Mouse (Mus musculus) MEL (cell line): ENCODE measurements around the gene Rgr. TPM values are rescaled to one million over a fixed set of nuclear protein-coding genes. Genes with fewer than 3 reads are reported as not detected.

Source experiments
- DNase-seq: peaks from one replicate; pipeline ENCODE4 v3.0.0; 2011; ENCODE audit warnings: low read depth, low spot score
- H3K27ac ChIP-seq: 2 replicates; pipeline ENCODE4 v1.5.1; 2012; ENCODE audit warnings: low read depth, mild to moderate bottlenecking, control low read depth, low read length, moderate library complexity; ENCODE audit not compliant: control insufficient read depth
- H3K27me3 ChIP-seq, 2 experiments: fragments of 150-350 bp in 1 of 2; sonication (generic) in 1 of 2; 2 replicates each; pipeline ENCODE4 v1.6.1; 2012; ENCODE audit warnings: low read length in 2 of 2, mild to moderate bottlenecking in 2 of 2, improper control_type of control experiment in 1 of 2, moderate library complexity in 1 of 2; ENCODE audit not compliant: insufficient read depth in 2 of 2, control insufficient read depth in 1 of 2
- H3K36me3 ChIP-seq, 2 experiments: 2 replicates each; pipeline ENCODE4 v1.6.1; 2012 to 2014; ENCODE audit warnings: low read length in 2 of 2, improper control_type of control experiment in 1 of 2, inconsistent platforms in 1 of 2, mild to moderate bottlenecking in 1 of 2; ENCODE audit not compliant: insufficient read depth in 2 of 2, control insufficient read depth in 1 of 2
- H3K4me1 ChIP-seq, 2 experiments: fragments of 150-350 bp in 1 of 2; sonication (generic) in 1 of 2; 2 replicates each; pipeline ENCODE4 v1.6.1; 2012; ENCODE audit warnings: low read length in 2 of 2, improper control_type of control experiment in 1 of 2, mild to moderate bottlenecking in 1 of 2; ENCODE audit not compliant: insufficient read depth in 2 of 2, control insufficient read depth in 1 of 2
- H3K4me3 ChIP-seq, 2 experiments: fragments of 150-350 bp in 1 of 2; sonication (generic) in 1 of 2; 2 replicates each; pipeline ENCODE4 v1.5.1; 2012; ENCODE audit warnings: low read depth in 2 of 2, low read length in 2 of 2, mild to moderate bottlenecking in 2 of 2, moderate library complexity in 2 of 2, control low read depth in 1 of 2, improper control_type of control experiment in 1 of 2; ENCODE audit not compliant: control insufficient read depth in 1 of 2, insufficient read depth in 1 of 2
- H3K79me2 ChIP-seq: 2 replicates; pipeline ENCODE4 v1.6.1; 2012; ENCODE audit warnings: mild to moderate bottlenecking, low read length, moderate library complexity; ENCODE audit not compliant: control insufficient read depth, poor library complexity, insufficient read depth
- H3K9ac ChIP-seq: 2 replicates; pipeline ENCODE4 v1.6.1; 2012; ENCODE audit warnings: low read depth, mild to moderate bottlenecking, control low read depth, low read length, moderate library complexity; ENCODE audit not compliant: control insufficient read depth, poor library complexity, severe bottlenecking
- H3K9me3 ChIP-seq: fragments of 150-350 bp; sonication (generic); replicated peaks from 2 replicates; pipeline ENCODE4 v1.6.1; 2012; ENCODE audit warnings: mild to moderate bottlenecking, low read length, improper control_type of control experiment, moderate library complexity; ENCODE audit not compliant: insufficient read depth
- CHD1 ChIP-seq: IDR thresholded peaks from 2 replicates; pipeline ENCODE4 v1.6.1; 2012; ENCODE audit warnings: low read depth, mild to moderate bottlenecking, inconsistent platforms, low read length, improper control_type of control experiment
- CTCF ChIP-seq, 3 experiments: IDR thresholded peaks in 2 of 3; conservative IDR thresholded peaks in 1 of 3; 2 replicates each; pipeline ENCODE4 v1.5.1; 2011 to 2012; ENCODE audit warnings: low read length in 3 of 3, low read depth in 2 of 3, mild to moderate bottlenecking in 2 of 3, improper control_type of control experiment in 1 of 3, inconsistent platforms in 1 of 3, mixed read lengths in 1 of 3, moderate library complexity in 1 of 3; ENCODE audit not compliant: control insufficient read depth in 1 of 3, insufficient read depth in 1 of 3, poor library complexity in 1 of 3, severe bottlenecking in 1 of 3
- EP300 ChIP-seq, 2 experiments: IDR thresholded peaks; 2 replicates each; pipeline ENCODE4 v1.6.1; 2011; ENCODE audit warnings: improper control_type of control experiment in 2 of 2, low read length in 2 of 2, low read depth in 1 of 2, mild to moderate bottlenecking in 1 of 2
- ETS1 ChIP-seq: IDR thresholded peaks from 2 replicates; pipeline ENCODE4 v1.6.1; 2012; ENCODE audit warnings: low read depth, mild to moderate bottlenecking, inconsistent platforms, low read length, improper control_type of control experiment, moderate library complexity
- HCFC1 ChIP-seq: IDR thresholded peaks from 2 replicates; pipeline ENCODE4 v1.6.1; 2012; ENCODE audit warnings: low read depth, mild to moderate bottlenecking, inconsistent platforms, low read length, improper control_type of control experiment, moderate library complexity
- KAT2A ChIP-seq: conservative IDR thresholded peaks from 2 replicates; pipeline ENCODE4 v1.6.1; 2012; ENCODE audit warnings: low read depth, low read length, improper control_type of control experiment, inconsistent platforms
- MAX ChIP-seq: IDR thresholded peaks from 2 replicates; pipeline ENCODE4 v1.6.1; 2011; ENCODE audit warnings: low read length, improper control_type of control experiment
- MEF2A ChIP-seq: IDR thresholded peaks from 2 replicates; pipeline ENCODE4 v1.6.1; 2014; ENCODE audit warnings: low read depth, mild to moderate bottlenecking, inconsistent platforms, low read length, improper control_type of control experiment; ENCODE audit not compliant: poor library complexity, insufficient replicate concordance, severe bottlenecking; ENCODE audit errors: extremely low read depth
- MXI1 ChIP-seq: IDR thresholded peaks from 2 replicates; pipeline ENCODE4 v1.6.1; 2011; ENCODE audit warnings: mild to moderate bottlenecking, low read depth, low read length, improper control_type of control experiment
- MYB ChIP-seq: IDR thresholded peaks from 2 replicates; pipeline ENCODE4 v1.6.1; 2011; ENCODE audit warnings: mild to moderate bottlenecking, low read depth, low read length, improper control_type of control experiment
- NELFE ChIP-seq: IDR thresholded peaks from 2 replicates; pipeline ENCODE4 v1.6.1; 2011; ENCODE audit warnings: low read depth, low read length, improper control_type of control experiment
- POLR2A ChIP-seq, 2 experiments: IDR thresholded peaks; 2 replicates each; pipeline ENCODE4 v1.6.1; 2011 to 2012; ENCODE audit warnings: low read length in 2 of 2, mild to moderate bottlenecking in 2 of 2, control low read depth in 1 of 2, improper control_type of control experiment in 1 of 2, low read depth in 1 of 2, moderate library complexity in 1 of 2; ENCODE audit not compliant: control insufficient read depth in 1 of 2, insufficient read depth in 1 of 2, poor library complexity in 1 of 2
- POLR2AphosphoS5 ChIP-seq: IDR thresholded peaks from 2 replicates; pipeline ENCODE4 v1.6.1; 2012; ENCODE audit warnings: low read depth, borderline replicate concordance, mild to moderate bottlenecking, inconsistent platforms, low read length, moderate library complexity, mixed read lengths
- SMC3 ChIP-seq: IDR thresholded peaks from 2 replicates; pipeline ENCODE4 v1.6.1; 2011; ENCODE audit warnings: low read depth, low read length, improper control_type of control experiment
- TBP ChIP-seq: IDR thresholded peaks from 2 replicates; pipeline ENCODE4 v1.8.0; 2011; ENCODE audit warnings: low read depth, low read length, improper control_type of control experiment
- USF1 ChIP-seq: IDR thresholded peaks from 2 replicates; pipeline ENCODE4 v1.6.1; 2014; ENCODE audit warnings: low read depth, mild to moderate bottlenecking, inconsistent platforms, low read length, improper control_type of control experiment, moderate library complexity
- USF2 ChIP-seq, 2 experiments: IDR thresholded peaks; 2 replicates each; pipeline ENCODE4 v1.6.1; 2011 to 2012; ENCODE audit warnings: improper control_type of control experiment in 2 of 2, low read length in 2 of 2, borderline replicate concordance in 1 of 2, inconsistent platforms in 1 of 2, low read depth in 1 of 2, mild to moderate bottlenecking in 1 of 2; ENCODE audit not compliant: insufficient read depth in 1 of 2
- ZC3H11A ChIP-seq: IDR thresholded peaks from 2 replicates; pipeline ENCODE4 v1.6.1; 2012; ENCODE audit warnings: low read depth, mild to moderate bottlenecking, inconsistent platforms, low read length, improper control_type of control experiment
- ZMIZ1 ChIP-seq: IDR thresholded peaks from 2 replicates; pipeline ENCODE4 v1.6.1; 2012; ENCODE audit warnings: low read depth, mild to moderate bottlenecking, inconsistent platforms, low read length, improper control_type of control experiment, moderate library complexity
- polyA plus RNA-seq, 2 experiments: library from polyadenylated mRNA; stranded (reverse) in 1 of 2; unstranded in 1 of 2; fragments of >175 nt in 1 of 2; fragments of >200 nt in 1 of 2; gene quantifications; 2 replicates each; pipeline versions ENCODE4 v1.2.1 to v1.2.4; 2012; ENCODE audit warnings: low replicate concordance in 2 of 2, low read depth in 1 of 2; ENCODE audit not compliant: insufficient read length in 2 of 2, insufficient read depth in 1 of 2, missing spikeins in 1 of 2
- total RNA-seq: library from RNA; depleted of rRNA; stranded (reverse); fragments of 300-350 nt; gene quantifications from 2 replicates; pipeline ENCODE4 v1.2.3, GENCODE M21; 2012

Gene Rgr
- total and polyA plus RNA-seq, 3 experiments: not detected

GRCm38 (mm10) chr14:37094436-37094835 is 45.7 kb upstream of the Rgr start:
- TF ChIP-seq MAX (no peak), SMC3 (no peak), MXI1 (no peak)
- H3K4me1 ChIP-seq: no peaks in the 10 kb centered on the region
- H3K79me2 ChIP-seq: no peaks in the 10 kb centered on the region
- H3K36me3 ChIP-seq: no peaks in the 10 kb centered on the region
- H3K27me3 ChIP-seq: no peaks in the 10 kb centered on the region
- no peak overlapping the region for H3K27ac ChIP-seq
- DNase-seq: no peak
- no peaks in the 10 kb centered on the region for H3K9me3 ChIP-seq
- H3K4me3 ChIP-seq: no peak overlapping the region
- no peak overlapping the region for H3K9ac ChIP-seq

DNA sequence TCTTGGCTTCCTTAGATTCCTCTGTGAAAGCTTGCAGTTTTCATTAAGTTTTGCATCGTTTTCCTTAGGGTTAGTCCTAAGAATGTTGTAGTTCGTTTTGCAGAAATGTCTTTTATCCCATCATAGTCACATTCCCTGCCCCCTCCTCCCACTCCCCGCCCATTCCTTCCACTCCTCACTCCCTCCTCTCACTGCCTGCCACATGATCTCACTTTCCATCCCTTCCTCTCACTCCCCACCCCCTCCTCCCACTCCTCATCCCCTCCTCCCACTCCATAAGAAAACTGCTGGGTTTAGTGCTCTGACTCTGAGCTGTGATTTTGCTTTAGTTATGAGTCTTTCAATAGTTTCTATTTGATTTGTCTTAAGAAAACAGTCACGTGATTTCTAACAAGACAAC is 35.0 kb upstream of the Rgr start:
- no peak for DNase-seq
- TF ChIP-seq ETS1 (no peak), USF2 (IDR thresholded peaks at IDR 0.05; ENCODE audit: borderline replicate concordance in 1 of 2, insufficient read depth in 1 of 2, low read depth in 1 of 2, low read length in 2 of 2) (no peak), MYB (no peak), HCFC1 (no peak), POLR2A (IDR thresholded peaks at IDR 0.05; ENCODE audit: control insufficient read depth in 1 of 2, insufficient read depth in 1 of 2, low read depth in 1 of 2, low read length in 2 of 2, poor library complexity in 1 of 2) (no peak), TBP (no peak), MAX (no peak), POLR2AphosphoS5 (no peak), ZMIZ1 (no peak), SMC3 (no peak), CHD1 (no peak), CTCF (IDR thresholded peaks at IDR 0.05 in 2 of 3, conservative IDR thresholded peaks at IDR 0.05 in 1 of 3; ENCODE audit: control insufficient read depth in 1 of 3, insufficient read depth in 1 of 3, low read depth in 2 of 3, low read length in 3 of 3, poor library complexity in 1 of 3, severe bottlenecking in 1 of 3) (no peak), USF1 (no peak), NELFE (no peak), EP300 (IDR thresholded peaks at IDR 0.05; ENCODE audit: low read depth in 1 of 2, low read length in 2 of 2) (no peak), ZC3H11A (no peak), KAT2A (no peak), MEF2A (no peak)
- Histone ChIP-seq H3K36me3 (no peaks in the 10 kb centered on the region), H3K9me3 (no peaks in the 10 kb centered on the region), H3K9ac (no peak overlapping the region), H3K4me1 (no peaks in the 10 kb centered on the region), H3K27ac (no peak overlapping the region), H3K4me3 (no peak overlapping the region), H3K79me2 (no peaks in the 10 kb centered on the region), H3K27me3 (no peaks in the 10 kb centered on the region)
